Mouse (Mus musculus) v-Abl transformed pro-B cells (cell line): ENCODE results near the gene Cdkn1b.

Experiments used
- in situ Hi-C, 2 experiments: fragments of 400-800 bp; cut with MboI; formaldehyde crosslinking; loops; one replicate each; pipeline ENCODE4 v1.15.1; 2025; ENCODE audit not compliant: unreplicated experiment in 2 of 2

Cdkn1b gene

DNA sequence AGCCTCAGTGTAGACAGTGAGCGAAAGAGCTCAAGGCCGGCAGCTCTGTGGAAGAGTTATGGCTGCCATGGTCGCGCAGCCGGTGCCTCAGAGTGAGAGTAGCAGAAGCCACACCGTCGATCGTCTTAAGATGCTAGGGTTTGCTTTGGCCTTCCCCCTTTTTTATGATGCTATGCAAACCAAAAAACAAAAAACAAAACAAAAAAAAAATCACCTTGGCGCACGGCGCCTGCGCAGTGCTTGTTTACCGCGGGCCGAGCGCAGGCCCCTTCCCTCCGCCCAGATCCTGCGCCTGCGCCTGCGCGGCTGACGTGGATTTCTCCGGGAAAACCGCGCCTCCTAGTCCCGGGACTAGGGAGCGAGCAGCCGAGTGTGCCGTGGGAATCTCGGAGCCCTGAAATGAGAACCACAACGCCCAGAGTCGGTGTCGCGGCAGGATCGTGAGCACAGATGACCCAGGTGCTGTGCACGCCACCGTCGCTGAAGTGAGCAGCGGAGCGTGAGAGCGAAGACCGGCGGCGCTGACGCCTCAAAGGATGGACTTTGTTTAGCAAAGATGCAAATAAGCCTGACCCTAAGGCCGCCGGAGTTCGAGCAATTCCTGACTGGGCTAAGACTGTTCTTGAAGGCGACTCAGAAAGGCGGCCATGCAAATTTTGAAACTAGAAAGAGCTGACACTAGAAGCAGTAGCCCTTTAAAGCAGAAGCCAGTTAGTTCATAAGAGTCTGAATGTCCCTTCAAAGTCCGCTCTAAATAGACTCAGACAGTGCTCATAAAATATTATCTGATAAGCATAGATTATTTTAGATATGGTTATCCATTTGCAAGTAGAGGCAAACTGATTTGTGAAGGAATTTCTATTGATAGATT, 21.9 kb upstream of the Cdkn1b start, which contains the start of gene Gpr19:
Gene Gpr19, minus strand, starts transcription at position 484 of the 871 bp plus-strand sequence.
- in situ Hi-C loops, result loop anchor here (5.0 kb wide), 1 partner anchor 34 kb away; no protein-coding TSS in a partner anchor

- in situ Hi-C loops, result no loop called here
Observed at GRCm38 (mm10) chr6:134903368-134903767, 16.8 kb upstream of the Cdkn1b start.

DNA sequence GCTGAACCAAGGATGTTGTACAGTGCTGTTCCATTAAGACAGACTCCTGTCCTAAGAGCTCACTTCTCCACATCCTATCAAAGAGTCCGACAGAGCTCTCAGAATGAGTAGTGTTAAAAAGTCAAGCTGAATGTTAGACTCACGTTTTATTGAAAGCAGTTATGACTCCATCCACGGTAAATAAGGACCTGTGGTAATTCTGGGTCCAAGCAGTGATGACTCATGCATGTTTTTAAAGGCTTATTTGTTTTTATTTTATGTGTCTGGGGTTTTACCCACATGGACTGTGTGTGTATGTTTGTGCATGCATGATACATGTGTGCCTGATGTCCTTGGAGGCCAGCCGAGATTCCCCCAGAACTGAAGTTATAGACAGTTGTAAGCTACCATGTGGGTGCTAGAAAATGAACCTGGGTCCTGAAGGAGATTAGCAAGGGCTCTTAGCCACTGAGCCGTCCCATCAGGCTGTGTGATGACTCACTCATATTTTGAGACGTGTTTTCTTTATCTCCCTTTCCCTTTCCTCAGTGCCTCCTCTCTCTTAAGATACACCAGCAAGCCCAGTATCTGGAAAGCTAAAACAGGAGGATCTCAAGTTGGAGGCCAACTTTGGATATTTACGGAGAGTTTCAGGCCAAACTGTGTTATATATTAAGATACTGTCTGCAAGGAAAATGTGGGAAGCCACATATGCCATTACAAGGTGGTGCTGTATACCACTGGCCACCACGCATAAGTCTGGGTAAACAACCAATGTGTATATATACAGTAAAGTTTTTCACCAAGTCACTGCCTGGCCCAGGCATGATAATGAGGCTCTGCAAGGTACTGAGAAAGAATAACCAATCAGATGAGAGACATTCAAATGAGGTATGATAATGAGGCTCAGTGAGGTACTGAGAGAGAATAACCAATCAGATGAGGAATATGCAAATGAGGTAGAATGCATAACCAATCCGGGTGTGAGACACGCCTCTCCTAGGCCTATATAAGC, 16.0 kb upstream of the Cdkn1b start:
- in situ Hi-C loops, result no loop called here

DNA sequence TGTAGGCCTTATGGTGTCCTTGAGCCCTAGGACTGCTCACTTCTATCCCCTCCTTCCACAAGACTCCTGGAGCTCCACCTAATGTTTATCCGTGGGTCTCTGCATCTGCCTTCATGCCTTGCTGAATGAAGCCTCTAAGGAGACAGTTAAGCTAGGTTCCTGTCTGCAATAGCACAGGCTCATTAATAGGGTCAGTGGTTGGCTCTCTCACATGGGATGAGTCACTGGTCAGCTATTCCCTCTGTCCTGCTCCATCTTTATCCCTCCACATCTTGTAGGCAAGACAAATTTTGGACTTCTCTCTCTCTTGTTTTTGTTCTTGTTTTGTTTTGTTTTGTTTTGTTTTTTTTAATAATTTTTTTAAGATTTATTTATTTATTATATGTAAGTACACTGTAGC, 14.4 kb upstream of the Cdkn1b start:
- in situ Hi-C loops, result no loop called here

DNA sequence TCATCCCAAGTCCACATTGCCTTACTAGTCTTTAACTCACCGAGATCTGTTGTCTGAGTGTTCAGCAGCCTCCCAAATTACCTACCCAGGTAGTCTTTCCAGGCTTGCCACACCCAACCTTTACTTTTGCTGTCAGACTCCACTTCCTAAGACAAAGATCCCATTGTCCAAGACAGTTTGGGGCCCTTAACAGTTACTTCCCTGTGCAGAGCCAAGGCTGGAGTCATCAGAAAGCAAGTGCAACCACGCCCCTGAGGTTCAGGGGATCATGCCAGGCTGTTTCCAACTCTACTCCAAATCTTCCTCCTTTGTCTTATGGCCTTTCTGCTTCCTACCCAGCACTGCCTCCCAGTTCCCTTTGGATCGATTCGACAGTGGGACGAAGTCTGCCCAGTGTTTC, 5.7 kb upstream of the Cdkn1b start:
- in situ Hi-C loops, result no loop called here

DNA sequence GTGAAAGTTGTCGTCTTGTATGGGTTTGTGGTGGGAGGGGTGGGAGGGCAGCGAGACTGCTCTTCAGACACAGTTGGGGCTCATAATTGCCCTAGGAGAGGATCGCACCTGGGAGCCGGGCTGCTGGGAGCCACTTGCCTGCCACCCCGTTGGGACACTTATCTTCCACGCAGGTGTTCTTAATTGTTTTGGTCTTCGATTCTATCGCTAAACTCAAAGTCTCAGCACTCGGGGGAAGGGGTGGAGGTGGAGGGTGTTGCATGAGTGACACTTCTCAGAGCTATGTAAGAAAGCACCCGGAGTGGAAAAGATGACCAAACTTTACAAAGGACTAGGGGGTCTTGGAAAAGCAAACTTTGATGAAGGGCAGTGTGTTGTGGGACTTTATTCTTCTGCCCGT, 3.6 kb upstream of the Cdkn1b start:
- in situ Hi-C loops, result no loop called here

DNA sequence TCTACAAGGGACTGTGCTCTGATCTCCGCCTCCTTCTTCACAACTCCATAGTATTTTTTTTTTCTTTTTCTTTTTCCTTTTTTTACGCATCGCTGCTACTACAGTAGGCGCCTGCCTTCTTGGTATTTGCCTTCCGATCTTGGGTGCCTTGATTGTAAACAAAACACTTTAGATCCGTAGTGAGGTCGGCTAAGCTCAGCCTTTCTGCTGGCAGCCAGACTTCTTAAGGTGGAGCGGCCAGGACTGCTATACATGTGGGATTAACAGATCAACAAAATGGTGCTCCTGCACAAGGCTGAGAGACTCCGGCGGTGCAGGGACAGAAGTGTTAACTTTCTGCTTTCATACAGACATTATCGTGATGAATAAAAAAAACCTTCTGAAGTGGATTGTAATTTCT, 3.1 kb upstream of the Cdkn1b start:
- in situ Hi-C loops, result no loop called here

DNA sequence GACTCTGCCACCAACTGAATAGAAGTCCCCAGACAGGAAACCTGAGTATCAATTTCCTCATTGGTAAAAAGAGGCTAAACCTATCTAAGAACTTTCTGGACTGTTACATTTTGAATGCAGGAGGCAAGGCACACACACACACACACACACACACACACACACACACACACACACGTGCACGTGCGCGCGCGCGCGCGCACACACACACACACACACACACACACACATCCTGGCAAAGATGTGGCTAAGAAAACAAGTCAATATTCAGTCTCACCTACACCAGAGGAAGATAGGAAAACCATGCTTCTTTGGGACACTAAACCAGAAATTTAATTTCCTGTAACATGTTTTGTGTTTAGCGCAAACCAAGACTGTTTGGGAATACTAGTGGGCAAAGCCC, 1.4 kb upstream of the Cdkn1b start:
- in situ Hi-C loops, result no loop called here

DNA sequence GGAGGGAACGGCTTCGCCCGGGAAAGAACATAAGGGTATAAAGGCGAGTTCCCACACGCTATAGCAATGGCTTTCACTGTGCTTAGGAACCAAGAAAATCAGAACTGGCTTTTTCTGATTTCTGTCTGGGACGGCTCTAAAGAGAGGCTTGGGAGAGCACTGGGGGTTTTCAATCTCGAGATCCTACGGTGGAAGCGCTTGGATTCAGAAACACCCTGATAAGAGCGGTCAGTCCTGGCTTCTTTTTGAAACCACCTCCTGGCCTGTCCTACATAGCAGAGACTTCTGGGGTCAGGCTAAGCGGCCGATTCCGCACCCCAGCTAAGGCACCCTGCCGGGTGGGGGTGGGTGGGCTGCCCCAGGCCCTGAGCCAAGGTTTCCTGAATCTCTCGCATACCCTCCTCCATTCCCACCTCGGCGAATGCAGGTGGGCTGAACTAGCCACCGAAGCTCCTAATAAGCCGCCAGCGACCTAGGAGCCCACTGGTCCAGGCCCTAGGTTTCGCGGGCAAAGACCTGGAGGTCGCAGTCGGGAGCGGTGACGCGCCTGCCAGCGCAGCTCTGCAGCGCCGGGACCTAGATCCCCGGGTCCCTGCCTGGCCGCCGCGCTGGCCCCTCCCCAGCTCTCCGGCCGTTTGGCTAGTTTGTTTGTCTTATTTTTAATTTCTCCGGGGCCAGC, 551 bp upstream of the Cdkn1b start:
- in situ Hi-C loops, result loop anchor here in 1 of 2 experiments (10.0 kb wide), 1 partner anchor 1635 kb away; no protein-coding TSS in a partner anchor

DNA sequence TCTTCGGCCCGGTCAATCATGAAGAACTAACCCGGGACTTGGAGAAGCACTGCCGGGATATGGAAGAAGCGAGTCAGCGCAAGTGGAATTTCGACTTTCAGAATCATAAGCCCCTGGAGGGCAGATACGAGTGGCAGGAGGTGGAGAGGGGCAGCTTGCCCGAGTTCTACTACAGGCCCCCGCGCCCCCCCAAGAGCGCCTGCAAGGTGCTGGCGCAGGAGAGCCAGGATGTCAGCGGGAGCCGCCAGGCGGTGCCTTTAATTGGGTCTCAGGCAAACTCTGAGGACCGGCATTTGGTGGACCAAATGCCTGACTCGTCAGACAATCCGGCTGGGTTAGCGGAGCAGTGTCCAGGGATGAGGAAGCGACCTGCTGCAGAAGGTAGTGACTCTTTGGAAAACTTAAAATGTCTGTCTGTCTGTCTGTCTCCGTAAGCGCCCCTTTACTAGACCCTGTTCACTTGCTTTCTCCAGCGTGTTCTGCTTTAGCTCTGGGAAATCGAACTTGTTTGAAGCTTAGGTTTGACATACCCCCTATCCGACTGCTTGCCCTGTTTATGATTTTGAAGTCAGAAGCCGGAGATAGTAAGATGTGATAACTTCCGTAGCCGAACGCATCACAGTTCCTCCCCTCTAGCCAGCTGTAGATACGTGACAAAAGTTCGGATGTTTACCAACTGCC, 953 bp downstream of the Cdkn1b start:
- in situ Hi-C loops, result loop anchor here in 1 of 2 experiments (10.0 kb wide), 1 partner anchor 1634 kb away; no protein-coding TSS in a partner anchor

- in situ Hi-C loops, result loop anchor here in 1 of 2 experiments (10.0 kb wide), 1 partner anchor 1633 kb away; no protein-coding TSS in a partner anchor
Observed at GRCm38 (mm10) chr6:134921695-134922510, 1.7 kb downstream of the Cdkn1b start.

- in situ Hi-C loops, result loop anchor here in 1 of 2 experiments (10.0 kb wide), 1 partner anchor 1632 kb away; no protein-coding TSS in a partner anchor
Observed at GRCm38 (mm10) chr6:134922511-134923195, 2.5 kb downstream of the Cdkn1b start.

DNA sequence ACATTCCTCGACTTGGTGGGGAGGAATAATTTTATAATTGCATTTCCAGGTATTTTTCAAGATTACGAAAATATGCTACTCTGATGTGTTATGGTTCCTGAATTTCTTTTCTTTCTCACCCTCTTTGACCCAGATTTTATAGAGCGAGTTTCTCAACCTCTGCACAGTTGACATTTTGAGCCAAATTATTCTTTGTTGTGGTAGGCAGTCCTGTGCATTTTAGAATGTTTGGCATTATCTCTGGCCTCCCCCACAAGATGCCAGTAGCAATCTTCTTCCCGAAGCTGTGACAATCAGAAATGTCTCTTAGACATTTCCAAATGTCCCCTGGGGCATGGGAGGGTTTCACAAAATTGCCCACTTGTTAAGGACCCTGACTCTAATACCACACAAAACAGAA, 3.5 kb downstream of the Cdkn1b start:
- in situ Hi-C loops, result loop anchor here in 1 of 2 experiments (10.0 kb wide), 1 partner anchor 1631 kb away; no protein-coding TSS in a partner anchor

GRCm38 (mm10) chr6:134924262-134924661, 4.1 kb downstream of the Cdkn1b start:
- in situ Hi-C loops, result loop anchor here in 1 of 2 experiments (10.0 kb wide), 1 partner anchor 1631 kb away; no protein-coding TSS in a partner anchor

GRCm38 (mm10) chr6:134925673-134926337, 5.6 kb downstream of the Cdkn1b start:
- in situ Hi-C loops, result loop anchor here in 1 of 2 experiments (10.0 to 25.0 kb wide), 2 partner anchors 1629 to 2011 kb away; partner anchors contain the start of gene Arhgdib

DNA sequence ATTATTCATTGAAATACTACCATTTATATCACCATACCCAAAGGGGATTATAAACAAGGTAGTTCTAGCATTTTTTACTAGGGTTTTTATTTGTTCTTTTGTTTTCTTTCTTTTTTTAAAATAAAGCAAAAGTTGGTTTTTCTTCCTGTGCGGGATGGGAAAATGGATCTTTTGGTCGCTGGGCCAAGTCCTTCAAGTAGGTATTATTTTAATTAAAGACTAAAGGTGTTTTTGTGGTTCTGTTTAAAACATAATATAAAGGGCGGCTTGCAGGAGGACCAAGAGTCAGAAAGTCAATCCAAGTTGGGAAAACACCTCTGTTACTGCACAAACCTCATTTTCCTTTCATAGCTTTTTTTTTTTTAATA, 6.1 kb downstream of the Cdkn1b start:
- in situ Hi-C loops, result loop anchor here in 1 of 2 experiments (10.0 to 25.0 kb wide), 2 partner anchors 1628 to 2011 kb away; partner anchors contain the start of gene Arhgdib
